Mouse (Mus musculus) hindbrain, embryonic 11.5 days (tissue): ENCODE data around the gene Tulp2. TPM values are rescaled to one million over a fixed set of nuclear protein-coding genes. Genes with fewer than 3 reads are reported as not detected.

Source experiments
- ATAC-seq: fragments of 200-750 bp; cut with Nextera tagmentation; 2 replicates; pipeline ENCODE4 v1.8.0; 2017; ENCODE audit warnings: mild to moderate bottlenecking, moderate TSS enrichment, moderate library complexity; ENCODE audit not compliant: low FRiP score
- DNase-seq: peaks from one replicate; pipeline ENCODE4 v3.0.0-alpha.2; 2015; ENCODE audit warnings: low spot score
- H3K27ac ChIP-seq: fragments of 300-500 bp; sonication (generic); 2 replicates; pipeline ENCODE4 v1.5.1; 2014; ENCODE audit warnings: mild to moderate bottlenecking, low read depth, low read length
- H3K27me3 ChIP-seq: fragments of 300-500 bp; sonication (generic); 2 replicates; pipeline ENCODE4 v1.6.1; 2014; ENCODE audit warnings: mild to moderate bottlenecking, low read length, moderate library complexity, mixed read lengths; ENCODE audit not compliant: control insufficient read depth, insufficient read depth
- H3K36me3 ChIP-seq: fragments of 300-500 bp; sonication (generic); 2 replicates; pipeline ENCODE4 v1.6.1; 2014; ENCODE audit warnings: mild to moderate bottlenecking, low read length, moderate library complexity, mixed read lengths; ENCODE audit not compliant: control insufficient read depth, insufficient read depth
- H3K4me1 ChIP-seq: fragments of 300-500 bp; sonication (generic); replicated peaks from 2 replicates; pipeline ENCODE4 v1.6.1; 2014; ENCODE audit warnings: low read length, mixed read lengths; ENCODE audit not compliant: control insufficient read depth, insufficient read depth
- H3K4me2 ChIP-seq: fragments of 300-500 bp; sonication (generic); replicated peaks from 2 replicates; pipeline ENCODE4 v1.6.1; 2014; ENCODE audit warnings: mild to moderate bottlenecking, low read depth, low read length
- H3K4me3 ChIP-seq: fragments of 300-500 bp; sonication (generic); 2 replicates; pipeline ENCODE4 v1.5.1; 2014; ENCODE audit warnings: low read depth, low read length
- H3K9ac ChIP-seq: fragments of 300-500 bp; sonication (generic); 2 replicates; pipeline ENCODE4 v1.6.1; 2014; ENCODE audit warnings: low read depth, low read length
- H3K9me3 ChIP-seq: fragments of 300-500 bp; sonication (generic); 2 replicates; pipeline ENCODE4 v1.6.1; 2016; ENCODE audit warnings: low read length; ENCODE audit not compliant: control insufficient read depth
- WGBS: fragments of 180-500 bp; shearing (Covaris S2); extraction: QIAGEN DNeasy Blood & Tissue Kit; methylation state at CpG from one replicate; pipeline ENCODE4 v1.1.7; 2014; 5-methylcytosine and 5-hydroxymethylcytosine counted together
- polyA plus RNA-seq: library from polyadenylated mRNA; unstranded; fragments of >200 nt; fragmentation: Nextera tagmentation; extraction: Ambion mirVana; gene quantifications from 2 replicates; pipeline ENCODE4 v1.2.1, GENCODE M21; 2014

Tulp2 gene
- polyA plus RNA-seq, 1 experiment from 2014 or later = 0.40 TPM

GRCm38 (mm10) chr7:45446589-45446988 lies 35.1 kb upstream of the Tulp2 start:
- H3K4me2 ChIP-seq = no peak overlapping the region
- no peaks in the 10 kb centered on the region for H3K4me1 ChIP-seq
- ATAC-seq = no peak

GRCm38 (mm10) chr7:45447325-45447990 lies 34.2 kb upstream of the Tulp2 start:
- no peak for ATAC-seq
- Histone ChIP-seq H3K9me3 (no peaks in the 10 kb centered on the region), H3K4me3 (no peak overlapping the region), H3K27ac (no peak overlapping the region), H3K9ac (no peak overlapping the region), H3K27me3 (no peaks in the 10 kb centered on the region), H3K36me3 (no peaks in the 10 kb centered on the region), H3K4me2 (no peak overlapping the region), H3K4me1 (no peaks in the 10 kb centered on the region)
- 28% methylated on average over 11 of the region's 11 CpGs for WGBS
- DNase-seq = peak; percentile 49

More at GRCm38 (mm10) chr7:45446589-45446988, 35.1 kb upstream of the Tulp2 start:
- Histone ChIP-seq H3K9me3 (no peaks in the 10 kb centered on the region), H3K27ac (no peak overlapping the region), H3K4me3 (no peak overlapping the region), H3K27me3 (no peaks in the 10 kb centered on the region), H3K36me3 (no peaks in the 10 kb centered on the region), H3K9ac (no peak overlapping the region)
- DNase-seq = no peak

- Histone ChIP-seq H3K27me3 (no peaks in the 10 kb centered on the region), H3K9me3 (no peaks in the 10 kb centered on the region), H3K4me2 (no peak overlapping the region), H3K4me1 (no peaks in the 10 kb centered on the region), H3K4me3 (no peak overlapping the region), H3K9ac (no peak overlapping the region), H3K36me3 (peaks cover 3% of the 10 kb centered on the region; the same call in 1 of the 2 replicates), H3K27ac (no peak overlapping the region)
- no peak for ATAC-seq
- DNase-seq = no peak
- WGBS = 100% methylated on average over 1 of the region's 1 CpGs
These were observed 31.7 kb upstream of the Tulp2 start for GRCm38 (mm10) chr7:45449974-45450373.

- no peaks in the 10 kb centered on the region for H3K4me1 ChIP-seq
- peaks cover 3% of the 10 kb centered on the region; the same call in 1 of the 2 replicates for H3K36me3 ChIP-seq
- ATAC-seq (peak; percentile 71; the same call in 1 of the 2 replicates), DNase-seq (peak; percentile 90)
- no peak overlapping the region for H3K9ac ChIP-seq
- H3K4me2 ChIP-seq = no peak overlapping the region
- 54% methylated on average over 23 of the region's 23 CpGs for WGBS
- H3K4me3 ChIP-seq = no peak overlapping the region
- H3K27me3 ChIP-seq = no peaks in the 10 kb centered on the region
- H3K27ac ChIP-seq = no peak overlapping the region
- H3K9me3 ChIP-seq = no peaks in the 10 kb centered on the region
These were observed 30.2 kb upstream of the Tulp2 start for GRCm38 (mm10) chr7:45451344-45451982.

GRCm38 (mm10) chr7:45454971-45455370 lies 26.7 kb upstream of the Tulp2 start:
- Histone ChIP-seq H3K9me3 (no peaks in the 10 kb centered on the region), H3K4me1 (peaks cover 9% of the 10 kb centered on the region; the same call in 1 of the 2 replicates), H3K4me2 (no peak overlapping the region), H3K9ac (no peak overlapping the region), H3K27ac (no peak overlapping the region), H3K27me3 (no peaks in the 10 kb centered on the region), H3K36me3 (peaks cover 5% of the 10 kb centered on the region), H3K4me3 (no peak overlapping the region)
- 82% methylated on average over 15 of the region's 15 CpGs for WGBS
- ATAC-seq = no peak
- no peak for DNase-seq

GRCm38 (mm10) chr7:45455932-45456696 lies 25.6 kb upstream of the Tulp2 start:
- H3K36me3 ChIP-seq = peaks cover 5% of the 10 kb centered on the region
- H3K9me3 ChIP-seq = no peaks in the 10 kb centered on the region
- no peaks in the 10 kb centered on the region for H3K27me3 ChIP-seq
- no peak for DNase-seq
- ATAC-seq = no peak
- peaks cover 16% of the 10 kb centered on the region for H3K4me1 ChIP-seq
- H3K4me3 ChIP-seq = 0 out of 2 replicates have a peak overlapping the region, but pooled peaks have one; percentile 84
- H3K9ac ChIP-seq = no peak overlapping the region
- no peak overlapping the region for H3K4me2 ChIP-seq
- 81% methylated on average over 13 of the region's 13 CpGs for WGBS
- H3K27ac ChIP-seq = no peak overlapping the region

- no peak for DNase-seq
- no peaks in the 10 kb centered on the region for H3K9me3 ChIP-seq
- H3K4me1 ChIP-seq = peaks cover 16% of the 10 kb centered on the region
- no peak for ATAC-seq
- WGBS = 52% methylated on average over 9 of the region's 9 CpGs
- H3K27me3 ChIP-seq = no peaks in the 10 kb centered on the region
- H3K4me3 ChIP-seq = peak overlapping the region; percentile 84; the same call in 1 of the 2 replicates
- no peak overlapping the region for H3K9ac ChIP-seq
- H3K36me3 ChIP-seq = peaks cover 5% of the 10 kb centered on the region
- 0 out of 2 replicates have a peak overlapping the region, but pooled peaks have one; percentile 3 for H3K27ac ChIP-seq
- H3K4me2 ChIP-seq = peak overlapping the region; percentile 64; the same call in 1 of the 2 replicates
These were observed 24.9 kb upstream of the Tulp2 start for GRCm38 (mm10) chr7:45456721-45457203.

- Histone ChIP-seq H3K9ac (no peak overlapping the region), H3K4me1 (peaks cover 16% of the 10 kb centered on the region), H3K27me3 (no peaks in the 10 kb centered on the region), H3K9me3 (no peaks in the 10 kb centered on the region), H3K4me2 (peak overlapping the region; percentile 64), H3K4me3 (peak overlapping the region; percentile 84), H3K27ac (0 out of 2 replicates have a peak overlapping the region, but pooled peaks have one; percentile 3), H3K36me3 (peaks cover 5% of the 10 kb centered on the region)
- ATAC-seq (no peak), DNase-seq (peak; percentile 31)
- 69% methylated on average over 10 of the region's 10 CpGs for WGBS
These were observed 24.2 kb upstream of the Tulp2 start for GRCm38 (mm10) chr7:45457204-45458060.
